Mouse (Mus musculus) megakaryocyte, embryonic 14.5 days (primary cell): ENCODE data around the gene Xrcc6.

Experiments used
- FLI1 ChIP-seq: IDR thresholded peaks from 2 replicates; pipeline ENCODE4 v1.6.1; 2012; ENCODE audit warnings: low read length, inconsistent platforms, mixed read lengths
- GATA1 ChIP-seq: IDR thresholded peaks from 3 replicates; pipeline ENCODE4 v1.6.1; 2012; ENCODE audit warnings: mixed read lengths, low read length, inconsistent platforms, borderline replicate concordance

- TF ChIP-seq GATA1 (no peak), FLI1 (no peak)
Observed at GRCm38 (mm10) chr15:82046246-82046891, 58.7 kb downstream of the Xrcc6 start.
